Mouse (Mus musculus) ES-E14 (cell line): ENCODE measurements around the gene Mief2.

Experiments
- CHD2 ChIP-seq: IDR thresholded peaks from 2 replicates; pipeline ENCODE4 v1.6.1; 2014; ENCODE audit warnings: mild to moderate bottlenecking, low read depth, low read length, inconsistent platforms
- HCFC1 ChIP-seq: IDR thresholded peaks from 2 replicates; pipeline ENCODE4 v1.6.1; 2012; ENCODE audit warnings: low read length, inconsistent platforms, borderline replicate concordance; ENCODE audit not compliant: insufficient read depth
- MAFK ChIP-seq: IDR thresholded peaks from 2 replicates; pipeline ENCODE4 v1.6.1; 2014; ENCODE audit warnings: mild to moderate bottlenecking, low read depth, low read length, inconsistent platforms; ENCODE audit not compliant: insufficient read depth
- ZC3H11A ChIP-seq: IDR thresholded peaks from 2 replicates; pipeline ENCODE4 v1.6.1; 2012; ENCODE audit warnings: low read depth, mild to moderate bottlenecking, inconsistent platforms, low read length, borderline replicate concordance
- ZNF384 ChIP-seq: IDR thresholded peaks from 2 replicates; pipeline ENCODE4 v1.6.1; 2012; ENCODE audit warnings: low read depth, low read length, inconsistent platforms

DNA sequence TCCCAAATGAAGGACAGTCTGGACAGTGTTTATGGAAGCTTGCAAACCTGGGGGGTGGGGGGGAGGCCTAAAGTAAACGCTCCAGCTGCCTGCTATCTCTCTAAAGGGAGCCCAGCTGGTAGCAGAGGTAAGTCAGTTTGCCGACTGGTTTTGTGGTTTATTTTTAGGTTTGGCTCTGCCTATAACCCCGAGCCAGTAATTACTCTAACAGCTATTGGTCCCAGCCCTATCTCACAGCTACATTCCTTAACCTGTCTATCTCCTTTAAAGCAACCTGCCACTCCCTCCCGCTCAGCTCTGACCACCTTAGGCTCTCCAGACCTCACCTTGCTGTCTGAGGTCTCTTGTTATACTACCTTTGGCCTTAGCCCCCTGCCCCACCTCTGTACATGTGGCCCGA is 8.9 kb upstream of the Mief2 start:
- TF ChIP-seq CHD2 = no peak
- TF ChIP-seq ZC3H11A = no peak
- no peak for TF ChIP-seq ZNF384
- TF ChIP-seq HCFC1 = no peak
- TF ChIP-seq MAFK = no peak
